Mouse (Mus musculus) intestine, embryonic 16.5 days (tissue): ENCODE data around the gene Art3. TPM values are rescaled to one million over a fixed set of nuclear protein-coding genes. Genes with fewer than 3 reads are reported as not detected.

ENCODE experiments used
- ATAC-seq: fragments of 200-750 bp; cut with Nextera tagmentation; 2 replicates; pipeline ENCODE4 v1.8.0; 2017; ENCODE audit warnings: moderate TSS enrichment, moderate library complexity
- H3K27ac ChIP-seq: fragments of 300-500 bp; sonication (generic); 2 replicates; pipeline ENCODE4 v1.5.1; 2014; ENCODE audit warnings: mild to moderate bottlenecking, low read length
- H3K27me3 ChIP-seq: fragments of 300-500 bp; sonication (generic); replicated peaks from 2 replicates; pipeline ENCODE4 v1.6.1; 2014; ENCODE audit warnings: low read length, control low read depth, mixed read lengths; ENCODE audit not compliant: control insufficient read depth, insufficient read depth
- H3K36me3 ChIP-seq: fragments of 300-500 bp; sonication (generic); 2 replicates; pipeline ENCODE4 v1.6.1; 2014; ENCODE audit warnings: low read length, control low read depth; ENCODE audit not compliant: control insufficient read depth, insufficient read depth
- H3K4me1 ChIP-seq: fragments of 300-500 bp; sonication (generic); 2 replicates; pipeline ENCODE4 v1.6.1; 2014; ENCODE audit warnings: low read length, control low read depth, mixed read lengths; ENCODE audit not compliant: control insufficient read depth, insufficient read depth
- H3K4me2 ChIP-seq: fragments of 300-500 bp; sonication (generic); 2 replicates; pipeline ENCODE4 v1.6.1; 2014; ENCODE audit warnings: low read depth, low read length, control low read depth
- H3K4me3 ChIP-seq: fragments of 300-500 bp; sonication (generic); 2 replicates; pipeline ENCODE4 v1.5.1; 2014; ENCODE audit warnings: mild to moderate bottlenecking, low read length
- H3K9ac ChIP-seq: fragments of 300-500 bp; sonication (generic); 2 replicates; pipeline ENCODE4 v1.6.1; 2014; ENCODE audit warnings: low read depth, low read length
- H3K9me3 ChIP-seq: fragments of 300-500 bp; sonication (generic); 2 replicates; pipeline ENCODE4 v1.6.1; 2016; ENCODE audit warnings: low read length, control low read depth; ENCODE audit not compliant: control insufficient read depth
- WGBS: fragments of 180-500 bp; shearing (Covaris S2); extraction: QIAGEN DNeasy Blood & Tissue Kit; methylation state at CpG from one replicate; pipeline ENCODE4 v1.1.7; 2014; 5-methylcytosine and 5-hydroxymethylcytosine counted together
- polyA plus RNA-seq: library from polyadenylated mRNA; unstranded; fragments of >200 nt; fragmentation: Nextera tagmentation; extraction: Ambion mirVana; gene quantifications from 2 replicates; pipeline ENCODE4 v1.2.1, GENCODE M21; 2015

Gene Art3
- polyA plus RNA-seq, 1 experiment from 2014 or later = 5.6 TPM

- peak within 1 kb of the TSS; percentile 75 for H3K27ac ChIP-seq
- H3K9me3 ChIP-seq = no peaks in the 10 kb centered on the region
- H3K9ac ChIP-seq = peak within 1 kb of the TSS; percentile 86
- H3K4me1 ChIP-seq = peaks cover 15% of the 10 kb centered on the region
- peak within 1 kb of the TSS; percentile 73 for H3K4me2 ChIP-seq
- ATAC-seq = peak; percentile 93
- H3K4me3 ChIP-seq = peak within 1 kb of the TSS; percentile 90
- 0 out of 2 replicates have a peak, but pooled peaks cover 7% of the 10 kb centered on the region for H3K36me3 ChIP-seq
- H3K27me3 ChIP-seq = no peaks in the 10 kb centered on the region
- WGBS = 2% methylated on average over 41 of the region's 41 CpGs
Measured at GRCm38 (mm10) chr5:92309681-92310511, 21.7 kb upstream of the Art3 start, which contains the start of gene Sdad1. Gene Sdad1 (minus strand): TSS chr5:92310479.

DNA sequence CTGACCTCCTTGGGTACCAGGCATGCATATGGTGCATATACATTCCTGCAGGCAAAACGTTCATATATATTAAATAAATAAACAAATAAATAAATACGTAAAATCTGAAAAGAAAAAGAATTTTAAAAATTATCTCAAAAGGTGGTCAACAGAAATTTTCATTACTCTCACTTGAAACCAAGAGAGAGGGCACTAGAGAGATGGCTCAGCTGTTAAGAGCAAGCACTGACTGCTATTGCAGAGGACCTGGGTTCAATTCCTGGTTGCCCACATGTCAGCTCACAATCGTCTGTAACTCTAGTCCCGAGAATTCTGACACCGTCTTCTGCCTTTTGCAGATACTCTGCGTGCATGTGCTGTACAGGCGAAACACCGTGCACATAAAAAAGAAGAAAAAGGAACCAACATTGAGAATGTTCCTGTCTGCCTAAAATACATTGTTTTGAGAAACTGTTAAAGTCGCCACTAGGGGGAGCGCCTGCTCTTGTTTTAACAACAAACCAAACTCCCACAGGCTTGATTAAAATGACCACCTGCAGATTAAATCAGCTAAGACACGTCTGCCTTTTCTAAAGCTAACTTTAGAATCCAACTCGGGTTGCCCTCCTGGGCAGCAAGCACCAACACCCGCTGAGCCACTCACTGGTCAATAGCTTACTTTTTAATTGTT is 19.4 kb upstream of the Art3 start:
- WGBS = 12% methylated on average over 13 of the region's 13 CpGs
- Histone ChIP-seq H3K4me2 (no peak overlapping the region), H3K4me3 (no peak overlapping the region), H3K9me3 (no peaks in the 10 kb centered on the region), H3K27me3 (no peaks in the 10 kb centered on the region), H3K4me1 (peaks cover 15% of the 10 kb centered on the region), H3K9ac (no peak overlapping the region), H3K36me3 (no peaks in the 10 kb centered on the region), H3K27ac (no peak overlapping the region)
- ATAC-seq = no peak

DNA sequence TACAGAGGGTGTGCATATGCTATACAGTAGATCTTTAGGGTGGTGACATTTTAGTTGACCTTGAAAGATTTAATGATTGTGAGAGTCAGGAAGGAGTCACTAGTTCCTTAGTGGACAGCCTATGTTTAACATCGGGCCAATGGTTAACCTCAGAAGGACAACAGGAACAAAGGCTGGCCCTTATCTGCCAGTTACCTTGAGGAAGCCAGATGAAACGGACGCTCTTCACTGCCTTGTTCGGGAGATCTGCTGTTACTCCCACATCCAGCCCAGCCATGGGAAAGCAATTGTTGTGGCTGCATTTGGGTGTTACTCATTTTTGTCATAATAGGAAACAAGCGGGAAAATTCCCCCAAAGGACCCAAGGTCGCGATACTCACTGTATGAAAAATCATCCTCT is 17.9 kb upstream of the Art3 start:
- H3K36me3 ChIP-seq = no peaks in the 10 kb centered on the region
- 50% methylated on average over 7 of the region's 7 CpGs for WGBS

GRCm38 (mm10) chr5:92318119-92318518 is 13.5 kb upstream of the Art3 start:
- no peak for ATAC-seq
- Histone ChIP-seq H3K4me2 (no peak overlapping the region), H3K4me1 (no peaks in the 10 kb centered on the region), H3K27ac (no peak overlapping the region), H3K4me3 (no peak overlapping the region), H3K9ac (no peak overlapping the region), H3K36me3 (no peaks in the 10 kb centered on the region), H3K9me3 (no peaks in the 10 kb centered on the region), H3K27me3 (no peaks in the 10 kb centered on the region)
- WGBS = 74% methylated on average over 7 of the region's 7 CpGs

More for the DNA sequence above, 17.9 kb upstream of the Art3 start:
- H3K27me3 ChIP-seq = no peaks in the 10 kb centered on the region
- no peak overlapping the region for H3K27ac ChIP-seq
- H3K4me2 ChIP-seq = no peak overlapping the region
- no peaks in the 10 kb centered on the region for H3K9me3 ChIP-seq
- H3K9ac ChIP-seq = no peak overlapping the region
- no peak for ATAC-seq
- peaks cover 5% of the 10 kb centered on the region for H3K4me1 ChIP-seq
- no peak overlapping the region for H3K4me3 ChIP-seq

DNA sequence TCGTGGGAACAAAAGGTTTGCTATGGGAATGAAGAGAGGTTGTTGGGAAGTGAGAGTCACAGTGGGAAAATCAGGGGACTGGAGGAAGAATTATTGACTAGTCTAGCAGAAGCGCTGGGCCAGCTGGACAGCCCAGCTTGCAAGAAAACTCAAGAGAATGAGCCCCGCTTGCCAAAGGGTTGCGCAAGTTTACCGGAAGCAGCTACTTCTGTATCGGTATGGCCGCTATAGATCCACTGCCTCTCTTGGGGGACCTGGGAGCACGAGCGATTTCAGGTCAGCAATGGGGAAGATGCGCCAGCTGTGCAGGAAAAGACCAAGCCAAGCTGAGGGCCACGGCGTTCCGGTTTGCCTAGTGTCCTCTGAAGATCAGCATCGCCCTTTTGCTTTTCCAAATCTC is 13.0 kb upstream of the Art3 start:
- Histone ChIP-seq H3K4me3 (no peak overlapping the region), H3K27ac (no peak overlapping the region), H3K9ac (no peak overlapping the region), H3K9me3 (no peaks in the 10 kb centered on the region), H3K4me1 (no peaks in the 10 kb centered on the region), H3K4me2 (no peak overlapping the region), H3K27me3 (no peaks in the 10 kb centered on the region), H3K36me3 (no peaks in the 10 kb centered on the region)
- ATAC-seq = no peak
- 84% methylated on average over 14 of the region's 14 CpGs for WGBS

DNA sequence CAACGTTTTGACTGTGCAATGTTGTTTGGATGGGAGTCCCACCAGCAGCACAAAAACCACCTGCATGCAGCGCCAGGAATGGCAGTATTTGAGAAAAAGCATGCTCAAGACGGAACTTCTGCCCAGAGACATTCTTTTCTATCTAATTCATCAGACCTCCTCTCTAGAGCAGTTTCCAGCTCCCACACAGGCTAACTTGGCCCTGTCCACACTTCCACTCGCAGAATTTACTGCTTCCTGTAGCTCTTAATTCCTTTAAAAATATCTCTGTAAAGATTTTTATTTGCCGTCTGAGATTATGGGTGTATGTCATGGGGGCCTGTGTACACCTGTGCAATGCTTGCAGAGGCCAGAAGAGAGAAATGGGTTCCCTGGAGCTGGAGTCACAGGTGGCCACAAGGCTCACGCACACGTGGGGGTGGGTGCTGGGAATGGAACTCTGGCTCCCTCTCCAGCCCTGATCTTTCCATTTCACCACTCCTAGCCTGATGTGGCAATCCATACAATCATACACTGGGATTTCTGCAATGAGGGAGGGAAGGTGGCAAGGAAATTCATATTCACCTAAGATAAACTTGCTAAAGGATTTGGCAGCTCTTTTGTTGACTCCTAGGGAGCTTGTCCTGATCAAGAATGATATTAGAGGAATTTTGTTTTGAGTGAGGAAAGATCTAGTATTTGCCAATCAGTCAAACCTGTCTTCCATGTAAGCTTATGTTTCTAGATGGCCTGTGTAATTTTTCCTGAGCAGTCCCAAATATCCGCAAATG is 9.8 kb upstream of the Art3 start:
- Histone ChIP-seq H3K36me3 (no peaks in the 10 kb centered on the region), H3K4me3 (no peak overlapping the region), H3K27me3 (no peaks in the 10 kb centered on the region), H3K9me3 (no peaks in the 10 kb centered on the region), H3K4me1 (no peaks in the 10 kb centered on the region), H3K27ac (0 out of 2 replicates have a peak overlapping the region, but pooled peaks have one; percentile 13), H3K4me2 (no peak overlapping the region), H3K9ac (no peak overlapping the region)
- ATAC-seq = 0 out of 2 replicates have a peak, but pooled peaks have one; percentile 31
- 48% methylated on average over 8 of the region's 8 CpGs for WGBS

DNA sequence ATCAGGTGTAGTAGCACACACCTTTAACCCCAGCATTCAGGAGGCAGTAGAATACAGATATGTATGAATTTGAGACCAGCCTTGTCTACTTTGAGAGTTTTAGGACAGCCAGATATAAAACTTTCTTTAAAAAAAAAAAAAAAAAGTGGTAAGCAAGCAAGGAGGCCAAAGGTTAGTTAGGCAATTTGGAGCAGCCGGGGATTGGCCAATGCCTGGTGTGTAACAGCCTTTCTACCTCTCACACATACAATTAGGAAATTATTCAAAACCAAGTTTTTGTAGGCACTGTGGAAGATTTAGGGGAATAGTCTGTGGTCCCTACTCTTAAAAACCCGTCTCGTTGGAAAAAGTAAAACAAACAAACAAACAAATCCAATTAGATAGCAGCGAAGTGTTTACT is 9.0 kb upstream of the Art3 start:
- no peak overlapping the region for H3K4me3 ChIP-seq
- no peaks in the 10 kb centered on the region for H3K9me3 ChIP-seq
- no peaks in the 10 kb centered on the region for H3K4me1 ChIP-seq
- no peak overlapping the region for H3K9ac ChIP-seq
- no peak overlapping the region for H3K4me2 ChIP-seq
- no peaks in the 10 kb centered on the region for H3K27me3 ChIP-seq
- H3K36me3 ChIP-seq = no peaks in the 10 kb centered on the region
- no peak for ATAC-seq
- 83% methylated on average over 4 of the region's 4 CpGs for WGBS
- H3K27ac ChIP-seq = no peak overlapping the region

DNA sequence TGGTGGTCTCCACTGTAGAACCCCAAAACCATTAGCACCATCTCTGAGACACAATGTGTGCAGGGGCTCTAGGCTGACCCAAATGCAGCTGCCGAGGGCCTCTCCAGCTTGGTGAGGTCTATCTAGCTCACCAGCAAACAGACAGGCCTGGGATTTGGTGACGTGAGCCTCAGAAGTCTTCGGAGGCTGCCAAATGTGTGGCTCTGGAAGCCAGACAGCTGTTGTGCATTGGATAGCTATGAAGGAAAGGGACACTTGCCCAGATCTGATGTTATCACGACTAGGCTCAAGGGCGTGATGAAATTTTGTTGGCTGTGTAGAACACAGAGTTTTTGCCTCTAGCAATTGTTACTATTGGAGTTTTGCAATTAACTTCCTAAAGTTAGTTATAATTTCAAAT is 8.4 kb upstream of the Art3 start:
- no peaks in the 10 kb centered on the region for H3K27me3 ChIP-seq
- WGBS = 65% methylated on average over 5 of the region's 5 CpGs
- H3K9ac ChIP-seq = no peak overlapping the region
- H3K4me2 ChIP-seq = no peak overlapping the region
- H3K36me3 ChIP-seq = no peaks in the 10 kb centered on the region
- H3K4me1 ChIP-seq = no peaks in the 10 kb centered on the region
- H3K27ac ChIP-seq = no peak overlapping the region
- ATAC-seq = peak; percentile 63
- H3K9me3 ChIP-seq = no peaks in the 10 kb centered on the region
- no peak overlapping the region for H3K4me3 ChIP-seq

GRCm38 (mm10) chr5:92327367-92327766 is 4.3 kb upstream of the Art3 start:
- WGBS = 67% methylated on average over 6 of the region's 6 CpGs
- no peaks in the 10 kb centered on the region for H3K27me3 ChIP-seq
- ATAC-seq = no peak

More at GRCm38 (mm10) chr5:92327367-92327766, 4.3 kb upstream of the Art3 start:
- Histone ChIP-seq H3K4me1 (peaks cover 5% of the 10 kb centered on the region; the same call in 1 of the 2 replicates), H3K9ac (no peak overlapping the region), H3K4me3 (no peak overlapping the region), H3K27ac (no peak overlapping the region), H3K36me3 (no peaks in the 10 kb centered on the region), H3K4me2 (no peak overlapping the region), H3K9me3 (no peaks in the 10 kb centered on the region)
